Mouse (Mus musculus) gastrocnemius, postnatal 36 days (tissue): ENCODE data around the gene Olfr730. TPM values are rescaled to one million over a fixed set of nuclear protein-coding genes. Genes with fewer than 3 reads are reported as not detected.

Source experiments
- DNase-seq, 2 experiments: peaks; one replicate each; pipeline ENCODE4 v3.0.0; 2022
- intact Hi-C: fragments of 180-260 bp; cut with DNase I; formaldehyde crosslinking; loops from one replicate; pipeline ENCODE4 v1.15.1; 2025
- long read RNA-seq, 2 experiments: library from polyadenylated mRNA; stranded (forward); transcript quantifications; one replicate each; pipeline ENCODE4 v2.0.0; 2021
- total RNA-seq, 2 experiments: library from RNA; stranded (reverse); gene quantifications; 2 replicates each; pipeline ENCODE4 v1.2.3; 2021

Olfr730 gene
- not detected for total RNA-seq
- long read RNA-seq, experiment 1: 0 reads
- long read RNA-seq, experiment 2: 0 reads

DNA sequence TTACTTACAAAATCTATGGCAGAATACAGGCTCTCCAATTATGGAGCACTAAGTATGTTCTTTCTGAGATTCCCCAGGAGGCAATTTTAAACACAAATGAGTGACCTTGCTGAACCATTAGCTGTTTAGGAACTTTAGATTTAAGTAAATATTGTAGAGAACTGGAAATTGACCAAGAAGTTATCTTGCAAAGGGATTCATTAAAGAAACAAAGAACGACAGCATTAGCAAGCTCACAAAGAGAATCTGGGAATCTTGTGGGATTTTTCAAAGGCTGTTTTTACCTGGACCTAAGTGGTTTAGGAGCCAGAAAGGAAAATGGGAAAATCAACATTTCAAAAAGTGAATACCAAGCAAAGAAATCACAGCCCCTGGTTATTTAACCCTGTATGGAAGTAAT is at the start of gene Olfr730:
Gene Olfr730 (minus strand): TSS at position 101 of the 400 bp plus-strand sequence.
- intact Hi-C loops: no loop called here

GRCm38 (mm10) chr14:50152810-50153209 is 35.2 kb downstream of the Olfr730 start, which contains the start of gene Olfr729:
Olfr729 (minus strand) TSS chr14:50152910.
- intact Hi-C loops: no loop called here

More for the DNA sequence above, at the start of gene Olfr730:
- DNase-seq: no peak

DNA sequence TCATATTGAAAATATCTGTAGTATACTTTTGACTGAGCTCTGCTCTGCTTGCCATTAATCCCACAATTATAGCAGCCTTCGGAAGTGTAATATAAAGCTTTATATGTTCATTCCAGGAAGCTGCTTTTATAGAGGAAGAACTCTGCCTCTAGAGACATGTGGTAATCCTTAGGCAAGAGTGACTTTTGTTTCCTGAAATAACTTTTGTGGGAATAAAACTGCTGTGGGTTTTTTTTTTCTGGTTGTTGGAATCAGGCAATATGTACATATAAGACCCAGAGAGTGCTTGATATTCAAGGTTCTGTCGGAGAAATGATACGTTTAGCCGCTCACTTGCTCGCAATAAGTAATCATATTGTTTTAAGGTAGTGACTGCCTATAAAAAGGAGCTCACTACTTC is 45.4 kb downstream of the Olfr730 start, which contains the start of gene Olfr728:
Gene Olfr728 (minus strand): TSS at position 101 of the 400 bp plus-strand sequence.
- no peak for DNase-seq
- intact Hi-C loops: no loop called here

More at GRCm38 (mm10) chr14:50152810-50153209, 35.2 kb downstream of the Olfr730 start, which contains the start of gene Olfr729:
- DNase-seq: no peak

Other genes with a start within 250 kb of the Olfr730 start
- not detected for gene Olfr724, start 224.9 kb downstream of the Olfr730 start, total RNA-seq
- gene Olfr725, start 147.8 kb downstream of the Olfr730 start, total RNA-seq: not detected
- not detected for gene Olfr726, start 97.2 kb downstream of the Olfr730 start, total RNA-seq
- not detected for gene Olfr727, start 65.0 kb downstream of the Olfr730 start, total RNA-seq
- not detected for gene Olfr728, start 45.5 kb downstream of the Olfr730 start, total RNA-seq
- gene Olfr729, start 35.3 kb downstream of the Olfr730 start, total RNA-seq: not detected
- gene Olfr731, start 53.7 kb upstream of the Olfr730 start, total RNA-seq: not detected
- not detected for gene Olfr732, start 96.0 kb upstream of the Olfr730 start, total RNA-seq
- not detected for gene Olfr733, start 113.3 kb upstream of the Olfr730 start, total RNA-seq
- gene Olfr734, start 138.6 kb upstream of the Olfr730 start, total RNA-seq: not detected
- not detected for gene Olfr735, start 160.7 kb upstream of the Olfr730 start, total RNA-seq
- under 1 TPM in 1 of 2 experiments, not detected in 1; 0.08 TPM for gene Tlr11, start 169.7 kb upstream of the Olfr730 start, total RNA-seq
- not detected for gene Olfr736, start 193.0 kb upstream of the Olfr730 start, total RNA-seq
- not detected for gene Olfr738, start 219.4 kb upstream of the Olfr730 start, total RNA-seq
- gene Olfr739, start 230.4 kb upstream of the Olfr730 start, total RNA-seq: not detected